Mouse (Mus musculus): ENCODE data around the gene Kansl3. TPM values are rescaled to one million over a fixed set of nuclear protein-coding genes. Genes with fewer than 3 reads are reported as not detected.

The Kansl3 gene
- 10 to 100 TPM; 76.1 to 76.8 TPM for total RNA-seq (2021)
- long read RNA-seq, experiment 1, transcript Kansl3-209 (22 exons, 2,907 nt): minor isoform, 5 of 49 reads
- long read RNA-seq, experiment 1, transcript Kansl3-205 (21 exons, 2,801 nt): major isoform, 9 of 49 reads
- long read RNA-seq, experiment 1, partial matches to known transcripts: 11 of 49 reads
- long read RNA-seq, experiment 1, other reads (novel, unspliced or antisense): 24 of 49 reads
- long read RNA-seq, experiment 2, full-length matches to known transcripts: 21 of 63 reads
- long read RNA-seq, experiment 2, partial matches to known transcripts: 13 of 63 reads
- long read RNA-seq, experiment 2, other reads (novel, unspliced or antisense): 29 of 63 reads

DNA sequence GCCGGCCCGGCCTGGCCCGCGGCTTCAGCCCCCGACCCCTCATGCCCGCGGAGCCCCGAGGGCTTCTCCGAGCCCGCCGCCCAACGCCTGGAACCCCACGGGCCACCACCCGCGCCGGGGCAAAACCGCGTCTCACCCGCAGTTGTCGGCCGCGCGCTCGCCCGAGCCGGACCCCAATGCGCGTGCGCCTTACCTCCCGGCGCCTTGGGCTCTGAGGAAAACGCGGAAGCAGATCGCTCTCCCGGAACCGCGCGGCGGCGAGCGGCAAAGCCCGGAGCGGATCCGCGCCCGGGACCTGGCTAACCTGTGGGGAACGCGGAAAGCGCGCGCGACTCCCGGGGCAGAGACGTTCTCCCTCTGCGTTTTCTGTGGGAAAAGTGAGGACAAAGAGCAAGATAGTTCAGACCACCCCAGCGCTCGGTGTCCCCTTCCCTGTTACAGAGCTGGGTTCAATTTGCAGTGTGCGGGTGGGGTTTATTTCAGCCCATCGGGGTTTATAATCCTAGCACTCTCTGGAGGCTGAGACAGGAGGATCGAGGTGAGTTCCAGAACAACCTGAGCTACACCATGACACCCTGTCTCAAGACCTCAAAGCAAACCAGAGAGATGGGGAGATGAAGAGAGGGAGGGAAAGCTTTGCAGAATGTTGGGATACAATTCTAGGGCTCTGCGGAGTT is at the start of gene Kansl3:
TSS of gene Kansl3 (minus strand) at position 213 of the 677 bp plus-strand sequence.
- 0 out of 2 replicates have a peak, but pooled peaks have one; percentile 3 for TF ChIP-seq CTCF (conservative IDR thresholded peaks at IDR 0.05)

GRCm38 (mm10) chr1:36404531-36404930 is 35.5 kb upstream of the Kansl3 start:
- no peak for TF ChIP-seq CTCF (conservative IDR thresholded peaks at IDR 0.05)
- DNase-seq (ENCODE audit: low spot score in 2 of 2): no peak
- H3K4me3 ChIP-seq: no peak overlapping the region
- H3K27ac ChIP-seq: no peak overlapping the region

More for the DNA sequence above, at the start of gene Kansl3:
- H3K4me3 ChIP-seq: peak within 1 kb of the TSS; percentile 90
- peak; percentile 78 to 94 for DNase-seq (ENCODE audit: low spot score in 2 of 2)
- H3K27ac ChIP-seq: peak within 1 kb of the TSS; percentile 84

DNA sequence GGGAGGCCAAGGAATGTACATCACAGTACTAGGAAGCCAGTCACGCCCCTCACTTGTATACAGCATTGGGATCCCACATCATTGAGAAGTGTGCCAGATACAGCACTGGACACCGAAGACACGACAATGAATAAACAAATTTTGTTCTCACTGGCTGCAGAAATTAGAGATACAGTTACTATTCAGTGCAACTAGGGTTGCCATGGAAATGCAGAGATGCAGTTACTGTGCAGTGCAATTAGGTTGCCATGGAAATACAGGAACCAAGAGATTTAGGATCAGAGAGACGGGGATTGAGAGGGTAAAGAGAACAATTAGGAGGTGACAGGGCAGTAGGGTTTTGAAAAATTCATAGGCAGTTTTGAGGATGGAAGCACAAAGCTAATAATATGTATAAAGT is 32.5 kb upstream of the Kansl3 start:
- peak in 1 of 2 experiments; percentile 42 for DNase-seq (ENCODE audit: low spot score in 2 of 2)
- no peak for TF ChIP-seq CTCF (conservative IDR thresholded peaks at IDR 0.05)
- Histone ChIP-seq H3K4me3 (no peak overlapping the region), H3K27ac (peak overlapping the region; percentile 52; the same call in 1 of the 2 replicates)

DNA sequence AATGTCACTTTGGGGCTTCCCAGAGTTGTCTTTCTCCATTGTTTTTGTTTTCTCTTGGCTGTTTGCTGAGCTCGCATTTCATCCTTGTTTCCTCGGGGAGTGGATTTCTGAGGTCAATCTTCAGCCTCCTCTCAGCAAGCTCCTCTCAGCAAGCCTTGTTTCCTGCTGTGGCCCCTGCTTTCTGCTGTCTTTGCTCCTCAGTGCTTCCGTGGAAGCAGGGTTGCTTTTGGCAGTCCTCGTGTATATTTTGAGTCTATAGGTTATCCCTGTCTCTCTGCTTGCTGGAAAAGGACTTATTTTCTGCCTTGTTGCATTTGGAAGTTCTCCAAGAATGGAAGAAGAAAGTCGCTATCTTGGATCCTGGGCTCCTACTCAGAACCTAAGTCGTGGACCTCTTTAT is 28.1 kb upstream of the Kansl3 start:
- DNase-seq (ENCODE audit: low spot score in 2 of 2): no peak
- Histone ChIP-seq H3K27ac (no peak overlapping the region), H3K4me3 (no peak overlapping the region)
- no peak for TF ChIP-seq CTCF (conservative IDR thresholded peaks at IDR 0.05)

DNA sequence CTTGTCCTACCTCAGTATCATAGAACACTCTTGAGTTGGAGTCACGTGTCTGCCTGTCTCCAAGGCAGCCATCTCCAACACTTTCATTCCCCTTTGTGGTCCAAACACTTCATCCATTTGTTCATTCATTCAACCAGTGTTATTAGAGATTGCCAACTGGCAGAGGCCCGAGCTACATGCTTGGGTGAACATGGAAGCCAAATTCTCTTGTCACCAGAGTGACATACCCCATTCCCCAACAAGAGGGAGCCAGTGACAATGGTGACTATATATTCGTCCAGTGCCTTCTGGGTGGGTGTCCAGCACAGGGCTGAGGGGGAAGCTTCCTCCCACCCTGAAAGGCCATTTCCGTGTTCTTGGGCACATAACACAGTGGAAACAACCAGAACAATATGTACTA is 10.6 kb upstream of the Kansl3 start:
- no peak overlapping the region for H3K4me3 ChIP-seq
- no peak for DNase-seq (ENCODE audit: low spot score in 2 of 2)
- peak; percentile 40 for TF ChIP-seq CTCF (conservative IDR thresholded peaks at IDR 0.05)

DNA sequence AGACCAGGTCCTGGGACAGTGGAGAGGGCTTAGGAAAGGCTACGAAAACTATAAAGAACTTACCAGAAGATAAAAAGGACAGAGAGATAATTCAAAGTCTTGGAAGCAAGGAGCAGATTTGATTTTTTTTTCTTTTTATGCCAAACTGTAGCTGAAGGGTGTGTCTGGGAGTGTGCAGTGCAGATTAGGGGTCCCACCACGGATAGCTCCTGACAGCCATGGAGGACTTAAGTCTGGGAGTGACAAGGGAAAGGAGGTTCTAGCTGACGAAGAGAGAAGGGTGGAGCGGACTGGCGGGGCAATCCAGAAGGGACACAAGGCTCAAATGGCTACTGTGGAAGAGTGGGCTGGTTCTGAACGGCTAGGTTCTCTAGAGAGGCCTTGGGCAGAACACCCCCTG is 9.9 kb upstream of the Kansl3 start:
- TF ChIP-seq CTCF (conservative IDR thresholded peaks at IDR 0.05): no peak
- no peak overlapping the region for H3K4me3 ChIP-seq
- no peak for DNase-seq (ENCODE audit: low spot score in 2 of 2)

More for the DNA sequence above, 10.6 kb upstream of the Kansl3 start:
- H3K27ac ChIP-seq: no peak overlapping the region

GRCm38 (mm10) chr1:36371934-36372845 is 3.2 kb upstream of the Kansl3 start, which contains the start of gene Fer1l5:
Gene Fer1l5, plus strand, starts transcription at chr1:36372291.
- Histone ChIP-seq H3K4me3 (no peak within 1 kb of the TSS), H3K27ac (no peak within 1 kb of the TSS)
- no peak for DNase-seq (ENCODE audit: low spot score in 2 of 2)
- no peak for TF ChIP-seq CTCF (conservative IDR thresholded peaks at IDR 0.05)

More for the DNA sequence above, 9.9 kb upstream of the Kansl3 start:
- no peak overlapping the region for H3K27ac ChIP-seq

GRCm38 (mm10) chr1:36370918-36371317 is 1.9 kb upstream of the Kansl3 start:
- no peak for DNase-seq (ENCODE audit: low spot score in 2 of 2)
- Histone ChIP-seq H3K27ac (no peak overlapping the region), H3K4me3 (no peak overlapping the region)
- TF ChIP-seq CTCF (conservative IDR thresholded peaks at IDR 0.05): no peak

- DNase-seq (ENCODE audit: low spot score in 2 of 2): peak; percentile 17 to 25
- peak overlapping the region; percentile 84 for H3K27ac ChIP-seq
- H3K4me3 ChIP-seq: peak overlapping the region; percentile 90
- TF ChIP-seq CTCF (conservative IDR thresholded peaks at IDR 0.05): no peak
These were observed 641 bp downstream of the Kansl3 start for GRCm38 (mm10) chr1:36368112-36368968.

GRCm38 (mm10) chr1:36367698-36368097 is 1.3 kb downstream of the Kansl3 start:
- Histone ChIP-seq H3K27ac (peak overlapping the region; percentile 84), H3K4me3 (peak overlapping the region; percentile 90)
- TF ChIP-seq CTCF (conservative IDR thresholded peaks at IDR 0.05): no peak
- no peak for DNase-seq (ENCODE audit: low spot score in 2 of 2)

DNA sequence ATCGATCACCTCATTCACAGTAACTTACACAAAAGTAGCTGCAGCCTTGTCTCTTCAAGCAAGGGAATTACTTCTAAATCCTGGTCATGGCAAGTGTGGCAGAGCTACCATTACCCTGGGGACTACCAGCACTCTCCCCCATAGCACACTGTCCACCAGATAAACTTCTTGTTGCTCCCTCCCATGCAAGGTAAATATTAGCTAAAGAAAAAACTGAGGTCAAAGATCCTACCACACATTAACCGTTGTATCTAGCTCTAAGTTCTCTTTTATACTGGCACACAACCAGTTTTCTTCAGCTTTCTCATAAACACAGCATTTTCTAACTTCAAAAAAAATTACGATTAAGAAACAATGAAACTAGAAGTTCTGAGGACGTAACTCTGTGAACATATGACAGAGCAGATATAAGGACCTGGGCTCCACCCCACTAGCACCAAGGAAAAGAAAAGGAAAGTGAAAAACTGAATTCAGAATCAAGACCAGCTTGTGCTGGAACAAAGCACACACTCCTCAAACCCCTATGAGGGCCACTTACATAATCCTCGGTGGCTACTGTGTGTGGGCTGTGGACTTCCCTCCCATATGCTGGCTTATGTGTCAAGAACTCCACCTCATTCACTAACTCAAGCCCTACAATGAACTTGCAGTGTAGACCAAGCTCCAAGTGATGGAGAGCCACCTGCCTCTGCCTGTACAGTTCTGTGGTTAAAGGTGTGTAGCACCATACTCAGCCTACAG is 11.9 kb downstream of the Kansl3 start:
- TF ChIP-seq CTCF (conservative IDR thresholded peaks at IDR 0.05): no peak
- Histone ChIP-seq H3K4me3 (no peak overlapping the region), H3K27ac (peak overlapping the region; percentile 14; the same call in 1 of the 2 replicates)
- no peak for DNase-seq (ENCODE audit: low spot score in 2 of 2)

Data from layer of hippocampus, adult 2 months (tissue).